Mouse (Mus musculus) frontal cortex, adult (tissue): ENCODE measurements around the gene Kcnj14.

Experiments
- ATAC-seq: cut with Nextera tagmentation; 2 replicates; pipeline ENCODE4 v1.9.2; 2017; ENCODE audit warnings: mild to moderate bottlenecking, moderate library complexity, mixed read lengths; ENCODE audit not compliant: low TSS enrichment

Kcnj14 gene

DNA sequence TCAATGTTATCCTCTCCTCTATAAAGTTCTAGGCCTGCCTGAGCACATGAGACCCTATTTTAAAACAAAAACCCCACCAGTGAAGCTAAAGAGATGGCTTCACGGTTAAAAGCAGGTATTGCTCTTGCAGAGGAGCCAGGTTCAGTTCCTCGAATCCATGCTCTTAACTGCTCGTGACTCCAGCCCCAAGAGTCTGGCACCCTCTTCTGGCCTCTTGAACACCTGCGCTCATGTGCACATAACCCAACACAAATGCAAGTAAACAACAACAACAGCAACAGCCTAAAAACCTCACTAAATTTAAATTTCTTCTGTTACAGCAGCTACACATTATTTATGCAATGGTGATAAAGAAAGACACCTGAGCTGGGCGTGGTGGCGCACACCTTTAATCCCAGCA, 57.1 kb downstream of the Kcnj14 start:
- ATAC-seq, result no peak

DNA sequence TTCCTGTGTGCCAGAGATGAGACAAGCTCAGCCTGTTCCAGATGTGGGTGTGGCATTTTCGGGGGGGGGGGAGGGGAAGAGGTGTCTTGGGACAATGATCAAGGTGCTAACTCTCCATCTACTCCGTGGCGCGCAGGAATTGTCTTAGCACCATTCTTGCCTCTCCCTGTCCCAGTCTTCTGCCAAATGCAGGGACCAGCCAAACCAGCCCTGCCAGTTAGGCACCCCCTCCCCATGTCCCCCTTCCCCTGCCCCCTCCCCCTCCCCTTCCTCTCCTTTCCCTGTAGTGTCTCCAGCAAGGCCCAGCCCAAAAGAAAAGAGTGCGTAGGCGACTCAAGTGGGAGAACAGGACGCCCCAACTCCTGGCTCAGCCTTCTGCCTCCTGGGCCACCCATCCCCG, 57.8 kb downstream of the Kcnj14 start:
- ATAC-seq, result no peak
